Mouse (Mus musculus) MEL (cell line): ENCODE results near the gene C2.

Source experiments
- BHLHE40 ChIP-seq: IDR thresholded peaks from 2 replicates; pipeline ENCODE4 v1.6.1; 2012; ENCODE audit warnings: low read depth, mild to moderate bottlenecking, inconsistent platforms, low read length, improper control_type of control experiment, borderline replicate concordance
- CTCF ChIP-seq, 3 experiments: IDR thresholded peaks in 2 of 3; conservative IDR thresholded peaks in 1 of 3; 2 replicates each; pipeline ENCODE4 v1.5.1; 2011 to 2012; ENCODE audit warnings: low read length in 3 of 3, low read depth in 2 of 3, mild to moderate bottlenecking in 2 of 3, improper control_type of control experiment in 1 of 3, inconsistent platforms in 1 of 3, mixed read lengths in 1 of 3, moderate library complexity in 1 of 3; ENCODE audit not compliant: control insufficient read depth in 1 of 3, insufficient read depth in 1 of 3, poor library complexity in 1 of 3, severe bottlenecking in 1 of 3
- EP300 ChIP-seq, 2 experiments: IDR thresholded peaks; 2 replicates each; pipeline ENCODE4 v1.6.1; 2011; ENCODE audit warnings: improper control_type of control experiment in 2 of 2, low read length in 2 of 2, low read depth in 1 of 2, mild to moderate bottlenecking in 1 of 2
- GABPA ChIP-seq: IDR thresholded peaks from 2 replicates; pipeline ENCODE4 v1.6.1; 2012; ENCODE audit warnings: low read depth, mild to moderate bottlenecking, inconsistent platforms, low read length, improper control_type of control experiment, moderate library complexity
- GATA1 ChIP-seq: IDR thresholded peaks from 2 replicates; pipeline ENCODE4 v1.6.1; 2011; ENCODE audit warnings: low read depth, low read length, improper control_type of control experiment
- MAFK ChIP-seq: IDR thresholded peaks from 2 replicates; pipeline ENCODE4 v1.6.1; 2011; ENCODE audit warnings: low read depth, mild to moderate bottlenecking, low read length, improper control_type of control experiment, borderline replicate concordance
- MAX ChIP-seq: IDR thresholded peaks from 2 replicates; pipeline ENCODE4 v1.6.1; 2011; ENCODE audit warnings: low read length, improper control_type of control experiment
- POLR2A ChIP-seq, 2 experiments: IDR thresholded peaks; 2 replicates each; pipeline ENCODE4 v1.6.1; 2011 to 2012; ENCODE audit warnings: low read length in 2 of 2, mild to moderate bottlenecking in 2 of 2, control low read depth in 1 of 2, improper control_type of control experiment in 1 of 2, low read depth in 1 of 2, moderate library complexity in 1 of 2; ENCODE audit not compliant: control insufficient read depth in 1 of 2, insufficient read depth in 1 of 2, poor library complexity in 1 of 2
- SIN3A ChIP-seq: IDR thresholded peaks from 2 replicates; pipeline ENCODE4 v1.6.1; 2012; ENCODE audit warnings: low read length, improper control_type of control experiment, inconsistent platforms
- TAL1 ChIP-seq: IDR thresholded peaks from 2 replicates; pipeline ENCODE4 v1.6.1; 2012; ENCODE audit warnings: mild to moderate bottlenecking, inconsistent platforms, low read length, moderate library complexity, mixed read lengths
- UBTF ChIP-seq: IDR thresholded peaks from 2 replicates; pipeline ENCODE4 v1.6.1; 2012; ENCODE audit warnings: low read depth, mild to moderate bottlenecking, inconsistent platforms, low read length, improper control_type of control experiment, moderate library complexity, borderline replicate concordance; ENCODE audit not compliant: insufficient read depth
- ZC3H11A ChIP-seq: IDR thresholded peaks from 2 replicates; pipeline ENCODE4 v1.6.1; 2012; ENCODE audit warnings: low read depth, mild to moderate bottlenecking, inconsistent platforms, low read length, improper control_type of control experiment
- ZMIZ1 ChIP-seq: IDR thresholded peaks from 2 replicates; pipeline ENCODE4 v1.6.1; 2012; ENCODE audit warnings: low read depth, mild to moderate bottlenecking, inconsistent platforms, low read length, improper control_type of control experiment, moderate library complexity

- no peak for TF ChIP-seq GABPA
- TF ChIP-seq CTCF (IDR thresholded peaks at IDR 0.05 in 2 of 3, conservative IDR thresholded peaks at IDR 0.05 in 1 of 3; ENCODE audit: control insufficient read depth in 1 of 3, insufficient read depth in 1 of 3, low read depth in 2 of 3, low read length in 3 of 3, poor library complexity in 1 of 3, severe bottlenecking in 1 of 3), result peak in 1 of 3 experiments; percentile 20; a peak in 1 of 6 replicates
- peak in 1 of 2 experiments; percentile 29; a peak in 1 of 4 replicates for TF ChIP-seq EP300 (IDR thresholded peaks at IDR 0.05; ENCODE audit: low read depth in 1 of 2, low read length in 2 of 2)
- no peak for TF ChIP-seq MAFK
- peak; percentile 38; the same call in 1 of the 2 replicates for TF ChIP-seq SIN3A
- no peak for TF ChIP-seq GATA1
- no peak for TF ChIP-seq MAX
- TF ChIP-seq TAL1, result peak; percentile 80
- TF ChIP-seq POLR2A (IDR thresholded peaks at IDR 0.05; ENCODE audit: control insufficient read depth in 1 of 2, insufficient read depth in 1 of 2, low read depth in 1 of 2, low read length in 2 of 2, poor library complexity in 1 of 2), result 0 out of 4 replicates have a peak, but pooled peaks of 1 of the 2 experiments have one; percentile 12
- no peak for TF ChIP-seq ZC3H11A
- TF ChIP-seq BHLHE40, result peak; percentile 37; the same call in 1 of the 2 replicates
- 0 out of 2 replicates have a peak, but pooled peaks have one; percentile 12 for TF ChIP-seq ZMIZ1
- TF ChIP-seq UBTF, result no peak
Measured at GRCm38 (mm10) chr17:34894074-34894597, 3.9 kb downstream of the C2 start.
